In genomic region chr7:127966371-127966918, GRCm38 (mm10) we compare ENCODE assay signal across 8 mouse cellular contexts. TPM values are rescaled to one million over a fixed set of nuclear protein-coding genes. Genes with fewer than 3 reads are reported as not detected.
A peak's percentile ranks its signal among the peaks of the same experiment; 100 is the strongest.
DNase-seq lines count a peak whose midpoint lies in the region; ATAC-seq lines count a peak whose summit lies in the region.

No protein-coding gene starts in this region.

- H3K4me3 ChIP-seq in embryonic facial prominence, embryonic 13.5 days = peak overlapping the region; percentile 88
- H3K4me3 ChIP-seq in hindbrain, embryonic 15.5 days = peak overlapping the region; percentile 99
- H3K4me3 ChIP-seq in midbrain, embryonic 12.5 days = peak overlapping the region; percentile 89

- H3K9me3 ChIP-seq in embryonic facial prominence, embryonic 13.5 days = no peaks in the 10 kb centered on the region
- H3K9me3 ChIP-seq in hindbrain, embryonic 15.5 days = no peaks in the 10 kb centered on the region
- no peaks in the 10 kb centered on the region for H3K9me3 ChIP-seq in midbrain, embryonic 12.5 days

- H3K4me1 ChIP-seq in embryonic facial prominence, embryonic 13.5 days = peaks cover 18% of the 10 kb centered on the region
- peaks cover 25% of the 10 kb centered on the region for H3K4me1 ChIP-seq in hindbrain, embryonic 15.5 days (replicated peaks)
- H3K4me1 ChIP-seq in midbrain, embryonic 12.5 days = peaks cover 23% of the 10 kb centered on the region

- H3K4me2 ChIP-seq in embryonic facial prominence, embryonic 13.5 days = peak overlapping the region; percentile 56
- H3K4me2 ChIP-seq in hindbrain, embryonic 15.5 days = peak overlapping the region; percentile 69
- peak overlapping the region; percentile 68 for H3K4me2 ChIP-seq in midbrain, embryonic 12.5 days (replicated peaks)

- 6% methylated on average over 10 of the region's 10 CpGs for WGBS in embryonic facial prominence, embryonic 13.5 days
- 11% methylated on average over 10 of the region's 10 CpGs for WGBS in hindbrain, embryonic 15.5 days
- WGBS in midbrain, embryonic 12.5 days = 13% methylated on average over 10 of the region's 10 CpGs

- peaks cover 18% of the 10 kb centered on the region for H3K36me3 ChIP-seq in embryonic facial prominence, embryonic 13.5 days
- peaks cover 16% of the 10 kb centered on the region for H3K36me3 ChIP-seq in hindbrain, embryonic 15.5 days
- peaks cover 21% of the 10 kb centered on the region for H3K36me3 ChIP-seq in midbrain, embryonic 12.5 days

- peak overlapping the region; percentile 98 for H3K9ac ChIP-seq in embryonic facial prominence, embryonic 13.5 days
- H3K9ac ChIP-seq in hindbrain, embryonic 15.5 days = peak overlapping the region; percentile 100
- H3K9ac ChIP-seq in midbrain, embryonic 12.5 days (replicated peaks) = peak overlapping the region; percentile 98

- ATAC-seq in embryonic facial prominence, embryonic 13.5 days (ENCODE audit: insufficient number of reproducible peaks, insufficient read depth, low FRiP score, low TSS enrichment, low read depth) = no peak
- peak; percentile 21 for ATAC-seq in hindbrain, embryonic 15.5 days (ENCODE audit: low FRiP score, low read depth)
- ATAC-seq in midbrain, embryonic 12.5 days (ENCODE audit: low FRiP score, low read depth) = no peak; the same call in 1 of the 2 replicates

- no peaks in the 10 kb centered on the region for H3K27me3 ChIP-seq in embryonic facial prominence, embryonic 13.5 days
- no peaks in the 10 kb centered on the region for H3K27me3 ChIP-seq in hindbrain, embryonic 15.5 days
- no peaks in the 10 kb centered on the region for H3K27me3 ChIP-seq in midbrain, embryonic 12.5 days

- DNase-seq in heart, adult 11 months = peak; percentile 89
- no peak for DNase-seq in heart, postnatal 25 days (ENCODE audit: low spot score)
- DNase-seq in ES-CJ7 (ENCODE audit: low read depth, low spot score) = peak; percentile 51
- no peak for DNase-seq in layer of hippocampus, adult 9-10 months (ENCODE audit: low spot score)
- DNase-seq in gastrocnemius, postnatal 10 days = no peak

- H3K27ac ChIP-seq in embryonic facial prominence, embryonic 13.5 days = peak overlapping the region; percentile 97
- peak overlapping the region; percentile 99 for H3K27ac ChIP-seq in hindbrain, embryonic 15.5 days (replicated peaks)
- H3K27ac ChIP-seq in midbrain, embryonic 12.5 days (replicated peaks) = peak overlapping the region; percentile 95

- intact Hi-C loops in heart, postnatal 25 days (cut with DNase I) = no loop called here

RNA-seq across cellular contexts. Expression of gene Fus, which starts 0.8 kb away (rescaled TPM):
- total RNA-seq in heart, postnatal 25 days (2021) = 100 to 1,000 TPM; 139 to 171 TPM
- 540 and 577 TPM in 2 replicates for polyA plus RNA-seq in embryonic facial prominence, embryonic 13.5 days (2015; fragmentation: Nextera tagmentation; extraction: Ambion mirVana)
- polyA plus RNA-seq in hindbrain, embryonic 15.5 days (2015; fragmentation: Nextera tagmentation; extraction: Ambion mirVana) = 357 and 368 TPM in 2 replicates
- polyA plus RNA-seq in midbrain, embryonic 12.5 days (2016; fragmentation: Nextera tagmentation; extraction: Ambion mirVana) = 518 and 540 TPM in 2 replicates
- 100 to 1,000 TPM; 199 to 239 TPM for total RNA-seq in gastrocnemius, postnatal 10 days (2021)

RNA-seq across cellular contexts. Expression of gene Prss36, which starts 19.9 kb away (rescaled TPM):
- 1 to 10 TPM; 7.5 to 8.1 TPM for total RNA-seq in heart, postnatal 25 days (2021)
- 10.5 and 10.6 TPM in 2 replicates for polyA plus RNA-seq in embryonic facial prominence, embryonic 13.5 days (2015; fragmentation: Nextera tagmentation; extraction: Ambion mirVana)
- polyA plus RNA-seq in hindbrain, embryonic 15.5 days (2015; fragmentation: Nextera tagmentation; extraction: Ambion mirVana) = 12.6 and 14.8 TPM in 2 replicates
- polyA plus RNA-seq in midbrain, embryonic 12.5 days (2016; fragmentation: Nextera tagmentation; extraction: Ambion mirVana) = 9.3 and 10.4 TPM in 2 replicates
- 1 to 10 TPM; 6.6 to 7.9 TPM for total RNA-seq in gastrocnemius, postnatal 10 days (2021)

RNA-seq across cellular contexts. Expression of gene Pycard, which starts 27.2 kb away (rescaled TPM):
- 10 to 100 TPM; 10.3 to 10.9 TPM for total RNA-seq in heart, postnatal 25 days (2021)
- 34.3 and 39.2 TPM in 2 replicates for polyA plus RNA-seq in embryonic facial prominence, embryonic 13.5 days (2015; fragmentation: Nextera tagmentation; extraction: Ambion mirVana)
- polyA plus RNA-seq in hindbrain, embryonic 15.5 days (2015; fragmentation: Nextera tagmentation; extraction: Ambion mirVana) = 6.7 and 10.3 TPM in 2 replicates
- polyA plus RNA-seq in midbrain, embryonic 12.5 days (2016; fragmentation: Nextera tagmentation; extraction: Ambion mirVana) = 8.0 and 9.1 TPM in 2 replicates
- total RNA-seq in gastrocnemius, postnatal 10 days (2021) = 1 to 10 TPM; 3.3 to 4.9 TPM

RNA-seq across cellular contexts. Expression of gene Prss8, which starts 36.5 kb away (rescaled TPM):
- not detected for total RNA-seq in heart, postnatal 25 days (2021)
- polyA plus RNA-seq in embryonic facial prominence, embryonic 13.5 days (2015; fragmentation: Nextera tagmentation; extraction: Ambion mirVana) = 8.7 and 14.0 TPM in 2 replicates
- 0.54 TPM in 2 replicates for polyA plus RNA-seq in hindbrain, embryonic 15.5 days (2015; fragmentation: Nextera tagmentation; extraction: Ambion mirVana)
- polyA plus RNA-seq in midbrain, embryonic 12.5 days (2016; fragmentation: Nextera tagmentation; extraction: Ambion mirVana) = 0.43 and 1.3 TPM in 2 replicates
- not detected for total RNA-seq in gastrocnemius, postnatal 10 days (2021)

RNA-seq across cellular contexts. Expression of gene Trim72, which starts 37.3 kb away (rescaled TPM):
- total RNA-seq in heart, postnatal 25 days (2021) = 100 to 1,000 TPM; 301 to 325 TPM
- 0.18 TPM in 1 of 2 replicates, not detected in the other for polyA plus RNA-seq in embryonic facial prominence, embryonic 13.5 days (2015; fragmentation: Nextera tagmentation; extraction: Ambion mirVana)
- polyA plus RNA-seq in hindbrain, embryonic 15.5 days (2015; fragmentation: Nextera tagmentation; extraction: Ambion mirVana) = not detected in 2 replicates
- not detected in 2 replicates for polyA plus RNA-seq in midbrain, embryonic 12.5 days (2016; fragmentation: Nextera tagmentation; extraction: Ambion mirVana)
- 100 to 1,000 TPM; 238 to 256 TPM for total RNA-seq in gastrocnemius, postnatal 10 days (2021)

Comparison
In these comparisons a context has a peak if more than half of its experiments do, and no peak if none do; other contexts are left out.
1. DNase-seq: peak in heart, adult 11 months (single experiment) and ES-CJ7 (single experiment); none in heart, postnatal 25 days (single experiment), layer of hippocampus, adult 9-10 months (single experiment) and gastrocnemius, postnatal 10 days (single experiment).
2. Peak in every context shown above with its lines, with median percentiles within 50 percentile points of each other: H3K27ac ChIP-seq, H3K4me2 ChIP-seq, H3K4me3 ChIP-seq and H3K9ac ChIP-seq.